Mouse (Mus musculus): Measurements from ENCODE around the gene A4gnt. TPM values are rescaled to one million over a fixed set of nuclear protein-coding genes. Genes with fewer than 3 reads are reported as not detected.
A peak's percentile ranks its signal among the peaks of the same experiment; 100 is the strongest.
"Not testable (repeated sequence)": the region's sequence is repeated elsewhere in the genome, so short reads cannot be mapped to it uniquely, and the experiment has no call there.

Gene A4gnt
- polyA plus RNA-seq, 1 experiment from 2014 or later = 2.2 TPM

GRCm38 (mm10) chr9:99591144-99591543 is 21.2 kb upstream of the A4gnt start:
- Histone ChIP-seq H3K27me3 (ENCODE audit: control insufficient read depth, insufficient read depth, low read length) (no peaks in the 10 kb centered on the region; the same call in 1 of the 2 replicates), H3K4me2 (ENCODE audit: low read depth, low read length) (no peak overlapping the region), H3K4me1 (ENCODE audit: control insufficient read depth, insufficient read depth, low read length) (no peaks in the 10 kb centered on the region), H3K27ac (ENCODE audit: low read length) (no peak overlapping the region), H3K9ac (ENCODE audit: low read length) (no peak overlapping the region), H3K36me3 (ENCODE audit: control insufficient read depth, insufficient read depth, low read length) (no peaks in the 10 kb centered on the region), H3K4me3 (replicated peaks; ENCODE audit: low read length) (no peak overlapping the region), H3K9me3 (replicated peaks; ENCODE audit: control insufficient read depth, low read length) (no peaks in the 10 kb centered on the region)
- no peak for ATAC-seq (ENCODE audit: insufficient read depth, low FRiP score)
- 69% methylated on average over 8 of the region's 8 CpGs for WGBS

DNA sequence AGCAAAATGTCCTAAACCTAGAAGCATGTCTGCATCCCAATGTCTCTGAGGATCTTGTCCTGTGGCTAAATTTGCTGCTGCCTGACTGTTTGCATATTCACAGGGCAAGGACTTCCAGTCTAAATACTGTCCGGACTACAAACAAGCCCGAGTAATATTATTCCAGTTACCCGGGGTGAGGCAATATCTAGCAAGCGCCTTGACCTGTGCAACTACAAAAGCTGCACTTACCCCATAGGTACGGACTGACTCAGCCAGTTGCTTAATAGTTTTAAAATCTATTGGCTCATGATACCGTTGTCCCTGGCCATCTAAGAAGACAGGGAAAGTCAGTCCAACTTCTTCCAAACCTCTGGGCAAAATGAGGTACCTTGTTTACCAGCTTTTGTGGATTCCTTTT is 13.2 kb upstream of the A4gnt start:
- 93% methylated on average over 6 of the region's 6 CpGs for WGBS
- H3K36me3 ChIP-seq (ENCODE audit: control insufficient read depth, insufficient read depth, low read length); H3K4me2 ChIP-seq (ENCODE audit: low read depth, low read length); H3K9ac ChIP-seq (ENCODE audit: low read length); H3K4me3 ChIP-seq (replicated peaks; ENCODE audit: low read length); H3K4me1 ChIP-seq (ENCODE audit: control insufficient read depth, insufficient read depth, low read length); ATAC-seq (ENCODE audit: insufficient read depth, low FRiP score); H3K27ac ChIP-seq (ENCODE audit: low read length); H3K27me3 ChIP-seq (ENCODE audit: control insufficient read depth, insufficient read depth, low read length); H3K9me3 ChIP-seq (replicated peaks; ENCODE audit: control insufficient read depth, low read length): not testable (repeated sequence)

GRCm38 (mm10) chr9:99603566-99603965 is 8.7 kb upstream of the A4gnt start:
- Histone ChIP-seq H3K9ac (ENCODE audit: low read length) (no peak overlapping the region), H3K36me3 (ENCODE audit: control insufficient read depth, insufficient read depth, low read length) (no peaks in the 10 kb centered on the region), H3K27ac (ENCODE audit: low read length) (no peak overlapping the region), H3K9me3 (replicated peaks; ENCODE audit: control insufficient read depth, low read length) (no peaks in the 10 kb centered on the region), H3K4me3 (replicated peaks; ENCODE audit: low read length) (no peak overlapping the region), H3K27me3 (ENCODE audit: control insufficient read depth, insufficient read depth, low read length) (no peaks in the 10 kb centered on the region), H3K4me1 (ENCODE audit: control insufficient read depth, insufficient read depth, low read length) (no peaks in the 10 kb centered on the region), H3K4me2 (ENCODE audit: low read depth, low read length) (no peak overlapping the region)
- ATAC-seq (ENCODE audit: insufficient read depth, low FRiP score) = no peak
- 68% methylated on average over 2 of the region's 2 CpGs for WGBS

- Histone ChIP-seq H3K4me2 (ENCODE audit: low read depth, low read length) (no peak overlapping the region), H3K27me3 (ENCODE audit: control insufficient read depth, insufficient read depth, low read length) (no peaks in the 10 kb centered on the region), H3K4me3 (replicated peaks; ENCODE audit: low read length) (no peak overlapping the region), H3K4me1 (ENCODE audit: control insufficient read depth, insufficient read depth, low read length) (no peaks in the 10 kb centered on the region), H3K27ac (ENCODE audit: low read length) (no peak overlapping the region), H3K36me3 (ENCODE audit: control insufficient read depth, insufficient read depth, low read length) (no peaks in the 10 kb centered on the region), H3K9ac (ENCODE audit: low read length) (no peak overlapping the region), H3K9me3 (replicated peaks; ENCODE audit: control insufficient read depth, low read length) (no peaks in the 10 kb centered on the region)
- no peak for ATAC-seq (ENCODE audit: insufficient read depth, low FRiP score)
- WGBS = 92% methylated on average over 7 of the region's 8 CpGs
Observed at GRCm38 (mm10) chr9:99619688-99620087, 7.4 kb downstream of the A4gnt start.

DNA sequence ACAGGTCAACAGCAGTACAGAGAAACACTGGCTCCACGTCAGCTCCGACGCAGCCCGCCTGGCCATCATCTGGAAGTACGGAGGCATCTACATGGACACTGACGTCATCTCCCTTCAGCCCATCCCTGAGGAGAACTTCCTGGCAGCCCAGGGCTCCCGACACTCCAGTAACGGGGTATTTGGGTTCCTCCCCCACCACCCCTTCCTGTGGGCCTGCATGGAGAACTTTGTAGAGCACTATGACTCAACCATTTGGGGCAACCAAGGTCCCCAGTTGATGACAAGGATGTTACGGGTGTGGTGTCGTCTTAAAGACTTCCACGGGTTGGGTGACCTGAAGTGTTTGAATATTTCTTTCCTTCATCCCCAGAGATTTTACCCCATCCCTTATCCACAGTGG is 7.9 kb downstream of the A4gnt start:
- no peak for ATAC-seq (ENCODE audit: insufficient read depth, low FRiP score)

DNA sequence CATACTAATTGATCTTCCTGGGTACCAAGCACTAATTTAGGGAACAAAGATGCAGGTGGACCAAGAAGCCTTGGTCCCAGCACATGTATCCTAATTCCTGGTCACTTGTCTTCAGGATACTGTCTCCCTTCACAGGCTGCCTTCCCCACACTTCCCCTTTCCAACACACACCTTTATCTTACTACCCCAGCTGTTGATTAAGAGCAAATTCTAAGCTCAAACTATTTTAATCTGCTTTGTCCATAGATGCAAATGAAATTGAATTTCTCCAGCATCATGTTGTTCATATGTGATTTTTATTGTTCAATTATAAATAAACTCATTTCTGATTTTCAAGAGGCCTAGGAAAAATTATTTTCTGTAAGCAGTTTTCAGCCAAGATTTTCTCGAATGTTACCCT is 9.7 kb downstream of the A4gnt start:
- ATAC-seq (ENCODE audit: insufficient read depth, low FRiP score) = no peak
- no peak overlapping the region for H3K27ac ChIP-seq (ENCODE audit: low read length)
- no peaks in the 10 kb centered on the region for H3K27me3 ChIP-seq (ENCODE audit: control insufficient read depth, insufficient read depth, low read length)
- H3K4me1 ChIP-seq (ENCODE audit: control insufficient read depth, insufficient read depth, low read length) = no peaks in the 10 kb centered on the region
- no peaks in the 10 kb centered on the region for H3K9me3 ChIP-seq (replicated peaks; ENCODE audit: control insufficient read depth, low read length)
- H3K4me3 ChIP-seq (replicated peaks; ENCODE audit: low read length) = no peak overlapping the region
- H3K9ac ChIP-seq (ENCODE audit: low read length) = no peak overlapping the region
- H3K4me2 ChIP-seq (ENCODE audit: low read depth, low read length) = no peak overlapping the region
- no peaks in the 10 kb centered on the region for H3K36me3 ChIP-seq (ENCODE audit: control insufficient read depth, insufficient read depth, low read length)
- 84% methylated on average over 1 of the region's 1 CpGs for WGBS

More for the DNA sequence above, 7.9 kb downstream of the A4gnt start:
- no peaks in the 10 kb centered on the region for H3K27me3 ChIP-seq (ENCODE audit: control insufficient read depth, insufficient read depth, low read length)
- no peaks in the 10 kb centered on the region for H3K9me3 ChIP-seq (replicated peaks; ENCODE audit: control insufficient read depth, low read length)
- H3K4me1 ChIP-seq (ENCODE audit: control insufficient read depth, insufficient read depth, low read length) = no peaks in the 10 kb centered on the region
- H3K9ac ChIP-seq (ENCODE audit: low read length) = no peak overlapping the region
- no peak overlapping the region for H3K27ac ChIP-seq (ENCODE audit: low read length)
- 88% methylated on average over 11 of the region's 11 CpGs for WGBS
- H3K4me3 ChIP-seq (replicated peaks; ENCODE audit: low read length) = no peak overlapping the region
- no peaks in the 10 kb centered on the region for H3K36me3 ChIP-seq (ENCODE audit: control insufficient read depth, insufficient read depth, low read length)
- H3K4me2 ChIP-seq (ENCODE audit: low read depth, low read length) = no peak overlapping the region

DNA sequence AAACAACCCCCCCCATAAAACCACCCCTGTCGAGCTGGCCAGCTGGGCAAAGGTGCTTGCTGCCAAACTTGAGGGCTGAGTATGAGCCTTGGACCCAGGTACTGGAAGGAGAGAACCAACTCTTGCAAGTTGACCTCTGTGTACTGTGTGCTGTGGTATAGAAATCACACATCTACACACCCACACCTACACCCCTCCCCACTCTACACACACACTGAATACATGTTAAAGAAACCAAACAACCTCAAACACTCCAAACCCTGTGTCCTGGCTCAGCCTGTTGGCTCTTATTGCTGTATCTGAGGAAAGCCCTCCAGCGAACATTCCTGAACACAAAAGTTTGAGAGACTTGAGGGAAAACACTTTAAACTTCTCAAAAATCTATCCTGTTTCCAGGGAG is 10.7 kb downstream of the A4gnt start:
- Histone ChIP-seq H3K27me3 (ENCODE audit: control insufficient read depth, insufficient read depth, low read length) (no peaks in the 10 kb centered on the region), H3K9ac (ENCODE audit: low read length) (no peak overlapping the region), H3K4me3 (replicated peaks; ENCODE audit: low read length) (no peak overlapping the region), H3K36me3 (ENCODE audit: control insufficient read depth, insufficient read depth, low read length) (no peaks in the 10 kb centered on the region), H3K4me2 (ENCODE audit: low read depth, low read length) (no peak overlapping the region), H3K9me3 (replicated peaks; ENCODE audit: control insufficient read depth, low read length) (no peaks in the 10 kb centered on the region), H3K4me1 (ENCODE audit: control insufficient read depth, insufficient read depth, low read length) (no peaks in the 10 kb centered on the region), H3K27ac (ENCODE audit: low read length) (no peak overlapping the region)
- 28% methylated on average over 2 of the region's 2 CpGs for WGBS
- ATAC-seq (ENCODE audit: insufficient read depth, low FRiP score) = no peak

DNA sequence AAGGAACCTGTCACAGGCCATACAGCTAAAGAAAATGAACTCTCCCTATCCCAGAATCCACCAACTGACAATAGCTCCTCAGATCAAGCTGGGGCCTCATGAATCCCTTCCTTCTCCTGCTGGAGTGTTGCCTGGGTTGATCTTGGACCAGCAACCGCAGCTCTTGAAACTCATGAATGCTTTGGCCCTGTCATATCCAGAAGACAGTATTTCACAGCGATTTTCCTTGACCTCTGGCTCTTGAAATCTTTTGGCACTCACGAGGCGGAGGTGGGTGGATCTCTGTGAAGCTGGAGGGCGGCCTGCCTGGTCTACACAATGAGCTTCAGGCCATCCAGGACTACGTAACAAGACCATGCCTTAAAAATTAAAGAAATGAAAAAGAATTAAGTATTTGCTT is 11.8 kb downstream of the A4gnt start:
- H3K4me3 ChIP-seq (replicated peaks; ENCODE audit: low read length) = no peak overlapping the region
- no peaks in the 10 kb centered on the region for H3K27me3 ChIP-seq (ENCODE audit: control insufficient read depth, insufficient read depth, low read length)
- no peak overlapping the region for H3K4me2 ChIP-seq (ENCODE audit: low read depth, low read length)
- WGBS = 73% methylated on average over 6 of the region's 6 CpGs
- no peaks in the 10 kb centered on the region for H3K9me3 ChIP-seq (replicated peaks; ENCODE audit: control insufficient read depth, low read length)
- H3K36me3 ChIP-seq (ENCODE audit: control insufficient read depth, insufficient read depth, low read length) = no peaks in the 10 kb centered on the region
- no peak overlapping the region for H3K9ac ChIP-seq (ENCODE audit: low read length)
- 0 out of 2 replicates have a peak, but pooled peaks cover 2% of the 10 kb centered on the region for H3K4me1 ChIP-seq (ENCODE audit: control insufficient read depth, insufficient read depth, low read length)
- no peak overlapping the region for H3K27ac ChIP-seq (ENCODE audit: low read length)
- no peak for ATAC-seq (ENCODE audit: insufficient read depth, low FRiP score)

GRCm38 (mm10) chr9:99628581-99628980 is 16.3 kb downstream of the A4gnt start:
- H3K9ac ChIP-seq (ENCODE audit: low read length) = peak overlapping the region; percentile 69; the same call in 1 of the 2 replicates
- no peak for ATAC-seq (ENCODE audit: insufficient read depth, low FRiP score)
- H3K4me1 ChIP-seq (ENCODE audit: control insufficient read depth, insufficient read depth, low read length) = peaks cover 21% of the 10 kb centered on the region
- H3K27ac ChIP-seq (ENCODE audit: low read length) = peak overlapping the region; percentile 92
- no peaks in the 10 kb centered on the region for H3K27me3 ChIP-seq (ENCODE audit: control insufficient read depth, insufficient read depth, low read length)
- no peaks in the 10 kb centered on the region for H3K9me3 ChIP-seq (replicated peaks; ENCODE audit: control insufficient read depth, low read length)
- peak overlapping the region; percentile 66; the same call in 1 of the 2 replicates for H3K4me3 ChIP-seq (replicated peaks; ENCODE audit: low read length)
- WGBS = 55% methylated on average over 4 of the region's 4 CpGs
- peak overlapping the region; percentile 78 for H3K4me2 ChIP-seq (ENCODE audit: low read depth, low read length)
- no peaks in the 10 kb centered on the region for H3K36me3 ChIP-seq (ENCODE audit: control insufficient read depth, insufficient read depth, low read length)
